8 mouse cellular contexts compared by ENCODE assay signal in genomic region chr14:25513496-25513895, GRCm38 (mm10). TPM values are rescaled to one million over a fixed set of nuclear protein-coding genes. Genes with fewer than 3 reads are reported as not detected.
A peak's percentile ranks its signal among the peaks of the same experiment; 100 is the strongest.
DNase-seq lines count a peak whose midpoint lies in the region; ATAC-seq and TF ChIP-seq lines count a peak whose summit lies in the region.
"Had no signal": no experiment of that assay in that cellular context is flagged by ENCODE, and none has a peak within 500 bp of the region (broad histone marks: within the 10 kb centered on the region; RNA-seq: fewer than 3 reads in every experiment).

No protein-coding gene starts in this region.

- ATAC-seq in heart, embryonic 14.5 days (ENCODE audit: insufficient number of reproducible peaks, insufficient read depth, low FRiP score, low read depth) = no peak

- peak; percentile 61 to 63 for DNase-seq in B cell, adult 2 months
- DNase-seq in brain, embryonic 14.5 days (ENCODE audit: low read depth) = peak; percentile 59
- no peak for DNase-seq in midbrain, embryonic 10.5 days (ENCODE audit: low spot score)
- no peak for DNase-seq in urinary bladder, postnatal 25 days (ENCODE audit: low spot score)
- no peak for DNase-seq in urinary bladder, adult 2 months (ENCODE audit: low spot score)
- no peak for DNase-seq in yolk sac, embryonic 10.5 days (ENCODE audit: low spot score)
- DNase-seq: lung, postnatal 36 days had no signal

- peaks cover 78 to 94% of the 10 kb centered on the region in 2 experiments for H3K4me1 ChIP-seq in heart, embryonic 14.5 days (ENCODE audit: control insufficient read depth in 2 of 2, insufficient read depth in 2 of 2, low read length in 2 of 2)
- H3K4me1 ChIP-seq in midbrain, embryonic 10.5 days = peaks cover 97% of the 10 kb centered on the region

- peak overlapping the region; percentile 54 to 86 for H3K27ac ChIP-seq in heart, embryonic 14.5 days (replicated peaks in 1 of 2; ENCODE audit: control insufficient read depth in 1 of 2, insufficient read depth in 1 of 2, low read depth in 2 of 2, low read length in 2 of 2)
- H3K27ac ChIP-seq in midbrain, embryonic 10.5 days (replicated peaks) = peak overlapping the region; percentile 72

- no peaks in the 10 kb centered on the region for H3K27me3 ChIP-seq in heart, embryonic 14.5 days (ENCODE audit: control insufficient read depth, insufficient read depth, low read length)
- no peaks in the 10 kb centered on the region for H3K27me3 ChIP-seq in midbrain, embryonic 10.5 days (ENCODE audit: low read depth, poor library complexity, severe bottlenecking)

- H3K4me3 ChIP-seq in heart, embryonic 14.5 days (ENCODE audit: control insufficient read depth in 1 of 2, insufficient read depth in 1 of 2, low read depth in 1 of 2, low read length in 2 of 2) = no peak overlapping the region
- H3K4me3 ChIP-seq in midbrain, embryonic 10.5 days = no peak overlapping the region

- TF ChIP-seq CTCF in brain, embryonic 14.5 days (IDR thresholded peaks at IDR 0.05; ENCODE audit: borderline replicate concordance, extremely low read depth, insufficient read depth, insufficient read length) = no peak

- 47% methylated on average over 8 of the region's 8 CpGs for WGBS in heart, embryonic 14.5 days
- WGBS in midbrain, embryonic 10.5 days = 83% methylated on average over 8 of the region's 8 CpGs

- peaks cover 6% of the 10 kb centered on the region; the same call in 1 of the 2 replicates for H3K36me3 ChIP-seq in heart, embryonic 14.5 days (ENCODE audit: control insufficient read depth, insufficient read depth, low read length)
- H3K36me3 ChIP-seq in midbrain, embryonic 10.5 days = peaks cover 80% of the 10 kb centered on the region

- H3K9me3 ChIP-seq in heart, embryonic 14.5 days (ENCODE audit: control insufficient read depth, low read length) = no peaks in the 10 kb centered on the region
- H3K9me3 ChIP-seq in midbrain, embryonic 10.5 days (replicated peaks) = no peaks in the 10 kb centered on the region

- H3K9ac ChIP-seq in heart, embryonic 14.5 days (ENCODE audit: low read length) = peak overlapping the region; percentile 50; the same call in 1 of the 2 replicates

- TF ChIP-seq POLR2A in brain, embryonic 14.5 days (IDR thresholded peaks at IDR 0.05; ENCODE audit: borderline replicate concordance, extremely low read depth, insufficient read depth, insufficient read length, poor library complexity, severe bottlenecking) = no peak

- 0 out of 2 replicates have a peak overlapping the region, but pooled peaks have one; percentile 1 for H3K4me2 ChIP-seq in heart, embryonic 14.5 days (ENCODE audit: low read length)

RNA-seq across cellular contexts. Expression of gene Zmiz1, which starts 54.5 kb away (rescaled TPM):
- 55.4 and 141 TPM in 2 replicates for polyA plus RNA-seq in brain, embryonic 14.5 days (2012; rRNA removed)
- 27.7 and 31.3 TPM in 2 replicates for polyA plus RNA-seq in heart, embryonic 14.5 days (2014; fragmentation: Nextera tagmentation; extraction: Ambion mirVana)
- 42.2 and 55.8 TPM in 2 replicates for polyA plus RNA-seq in midbrain, embryonic 10.5 days (2016; fragmentation: Nextera tagmentation; extraction: Ambion mirVana)
- 15.3 and 31.4 TPM in 2 replicates for polyA plus RNA-seq in urinary bladder, adult 2 months (2012; rRNA removed)

Comparison
In these comparisons a context has a peak if more than half of its experiments do, and no peak if none do; other contexts are left out.
1. DNase-seq: peak in B cell, adult 2 months (2 of 2) and brain, embryonic 14.5 days (single experiment); none in midbrain, embryonic 10.5 days (single experiment), urinary bladder, postnatal 25 days (single experiment), urinary bladder, adult 2 months (single experiment) and yolk sac, embryonic 10.5 days (single experiment).